Comparison of ENCODE assay signal across 8 mouse cellular contexts in genomic region chr15:98108297-98109152, GRCm38 (mm10). TPM values are rescaled to one million over a fixed set of nuclear protein-coding genes. Genes with fewer than 3 reads are reported as not detected.
DNase-seq lines count a peak whose midpoint lies in the region; ATAC-seq and TF ChIP-seq lines count a peak whose summit lies in the region.

No protein-coding gene starts in this region.

- no peaks in the 10 kb centered on the region for H3K79me3 ChIP-seq in C2C12 (ENCODE audit: low read depth)

- DNase-seq in brain, adult 2 months (ENCODE audit: low read depth, low spot score): peak; percentile 98
- peak; percentile 84 to 89 for DNase-seq in heart, adult 9 months (ENCODE audit: low spot score in 2 of 2)
- peak; percentile 90 for DNase-seq in kidney, adult 9 months
- peak; percentile 56 to 77 for DNase-seq in spleen, postnatal 10 days (ENCODE audit: low spot score in 2 of 2)

- peak; percentile 94 for ATAC-seq in limb, embryonic 13.5 days (ENCODE audit: low FRiP score, low read depth)
- peak; percentile 97 for ATAC-seq in midbrain, embryonic 15.5 days (replicated peaks)

- no peak for TF ChIP-seq CTCF in C2C12 (IDR thresholded peaks at IDR 0.05; ENCODE audit: control insufficient read depth, insufficient read depth, insufficient read length)
- no peak for TF ChIP-seq CTCF in embryonic fibroblast, embryonic 13.5 days (IDR thresholded peaks at IDR 0.05; ENCODE audit: borderline replicate concordance, insufficient read depth, low read length)

- no peaks in the 10 kb centered on the region for H3K9me3 ChIP-seq in limb, embryonic 13.5 days
- no peaks in the 10 kb centered on the region for H3K9me3 ChIP-seq in midbrain, embryonic 15.5 days

- peak overlapping the region; percentile 80 for H3K4me2 ChIP-seq in limb, embryonic 13.5 days (replicated peaks)
- peak overlapping the region; percentile 76 for H3K4me2 ChIP-seq in midbrain, embryonic 15.5 days

- H3K36me3 ChIP-seq in C2C12 (ENCODE audit: control insufficient read depth, insufficient read depth): peaks cover 8% of the 10 kb centered on the region
- H3K36me3 ChIP-seq in limb, embryonic 13.5 days: peaks cover 13% of the 10 kb centered on the region
- no peaks in the 10 kb centered on the region; the same call in 1 of the 2 replicates for H3K36me3 ChIP-seq in midbrain, embryonic 15.5 days (replicated peaks)

- peak overlapping the region; percentile 82 for H3K9ac ChIP-seq in limb, embryonic 13.5 days
- peak overlapping the region; percentile 75 for H3K9ac ChIP-seq in midbrain, embryonic 15.5 days

- WGBS in limb, embryonic 13.5 days: 2% methylated on average over 37 of the region's 37 CpGs
- WGBS in midbrain, embryonic 15.5 days: 3% methylated on average over 37 of the region's 37 CpGs

- H3K79me2 ChIP-seq in C2C12 (ENCODE audit: control insufficient read depth, insufficient read depth): peaks cover 13% of the 10 kb centered on the region

- no peak overlapping the region for H3K27ac ChIP-seq in embryonic fibroblast, embryonic 13.5 days (ENCODE audit: insufficient read depth, low read length)
- H3K27ac ChIP-seq in limb, embryonic 13.5 days: peak overlapping the region; percentile 79
- peak overlapping the region; percentile 90 for H3K27ac ChIP-seq in midbrain, embryonic 15.5 days

- peak overlapping the region; percentile 86 for H3ac ChIP-seq in C2C12 (ENCODE audit: control insufficient read depth, insufficient read length, low read depth)

- H3K4me1 ChIP-seq in embryonic fibroblast, embryonic 13.5 days (ENCODE audit: control insufficient read depth, insufficient read depth, low read length): no peaks in the 10 kb centered on the region
- H3K4me1 ChIP-seq in limb, embryonic 13.5 days: peaks cover 22% of the 10 kb centered on the region
- H3K4me1 ChIP-seq in midbrain, embryonic 15.5 days: peaks cover 25% of the 10 kb centered on the region

- H3K27me3 ChIP-seq in C2C12 (ENCODE audit: control insufficient read depth, insufficient read depth, insufficient read length): peaks cover 20% of the 10 kb centered on the region
- no peaks in the 10 kb centered on the region for H3K27me3 ChIP-seq in limb, embryonic 13.5 days
- H3K27me3 ChIP-seq in midbrain, embryonic 15.5 days (replicated peaks): no peaks in the 10 kb centered on the region

- peak overlapping the region; percentile 71 for H3K4me3 ChIP-seq in C2C12 (ENCODE audit: insufficient read depth, poor library complexity, severe bottlenecking)
- peak overlapping the region; percentile 70 for H3K4me3 ChIP-seq in embryonic fibroblast, embryonic 13.5 days (ENCODE audit: insufficient read depth, low read length)
- H3K4me3 ChIP-seq in limb, embryonic 13.5 days: peak overlapping the region; percentile 71
- H3K4me3 ChIP-seq in midbrain, embryonic 15.5 days: peak overlapping the region; percentile 78

- peak; percentile 85 for TF ChIP-seq POLR2A in embryonic fibroblast, embryonic 13.5 days (IDR thresholded peaks at IDR 0.05; ENCODE audit: low read depth, low read length)

TF ChIP-seq in C2C12, 6 proteins besides CTCF, POLR2A, EP300 and RAD21:
- TF ChIP-seq USF1 (IDR thresholded peaks at IDR 0.05; ENCODE audit: low read depth) (no peak), MYOD1 (IDR thresholded peaks at IDR 0.05; ENCODE audit: control insufficient read depth, insufficient read length, low read depth) (peak; percentile 11)

RNA-seq across cellular contexts. Expression of gene Senp1, which starts 15.0 kb away (rescaled TPM):
- polyA plus RNA-seq in C2C12 (2012; fragmentation: generic; extraction: Trizol): 21.7 TPM
- 23.3 and 30.6 TPM in 2 replicates for polyA plus RNA-seq in embryonic fibroblast, embryonic 13.5 days (2011; ENCODE audit: insufficient read length, low read depth, missing spikeins)
- polyA plus RNA-seq in limb, embryonic 13.5 days (2015; fragmentation: Nextera tagmentation; extraction: Ambion mirVana): 37.0 and 38.8 TPM in 2 replicates
- polyA plus RNA-seq in midbrain, embryonic 15.5 days (2015; fragmentation: Nextera tagmentation; extraction: Ambion mirVana): 23.2 and 24.3 TPM in 2 replicates

RNA-seq across cellular contexts. Expression of gene Pfkm, which starts 16.1 kb away (rescaled TPM):
- 36.4 TPM for polyA plus RNA-seq in C2C12 (2012; fragmentation: generic; extraction: Trizol)
- 20.6 and 24.4 TPM in 2 replicates for polyA plus RNA-seq in embryonic fibroblast, embryonic 13.5 days (2011; ENCODE audit: insufficient read length, low read depth, missing spikeins)
- 56.0 and 56.7 TPM in 2 replicates for polyA plus RNA-seq in limb, embryonic 13.5 days (2015; fragmentation: Nextera tagmentation; extraction: Ambion mirVana)
- 91.6 and 94.5 TPM in 2 replicates for polyA plus RNA-seq in midbrain, embryonic 15.5 days (2015; fragmentation: Nextera tagmentation; extraction: Ambion mirVana)

RNA-seq across cellular contexts. Expression of gene Asb8, which starts 56.9 kb away (rescaled TPM):
- polyA plus RNA-seq in C2C12 (2012; fragmentation: generic; extraction: Trizol): 39.0 TPM
- 26.8 and 31.5 TPM in 2 replicates for polyA plus RNA-seq in embryonic fibroblast, embryonic 13.5 days (2011; ENCODE audit: insufficient read length, low read depth, missing spikeins)
- polyA plus RNA-seq in limb, embryonic 13.5 days (2015; fragmentation: Nextera tagmentation; extraction: Ambion mirVana): 50.7 and 51.0 TPM in 2 replicates
- 60.5 and 63.3 TPM in 2 replicates for polyA plus RNA-seq in midbrain, embryonic 15.5 days (2015; fragmentation: Nextera tagmentation; extraction: Ambion mirVana)

RNA-seq across cellular contexts. Expression of gene Ccdc184, which starts 58.4 kb away (rescaled TPM):
- 1.1 TPM for polyA plus RNA-seq in C2C12 (2012; fragmentation: generic; extraction: Trizol)
- 0.18 and 0.22 TPM in 2 replicates for polyA plus RNA-seq in embryonic fibroblast, embryonic 13.5 days (2011; ENCODE audit: insufficient read length, low read depth, missing spikeins)
- polyA plus RNA-seq in limb, embryonic 13.5 days (2015; fragmentation: Nextera tagmentation; extraction: Ambion mirVana): 0.48 and 0.60 TPM in 2 replicates
- 113 and 118 TPM in 2 replicates for polyA plus RNA-seq in midbrain, embryonic 15.5 days (2015; fragmentation: Nextera tagmentation; extraction: Ambion mirVana)
